Comparison of ENCODE assay signal across 19 mouse cellular contexts in genomic region chr19:56533291-56534071, GRCm38 (mm10). TPM values are rescaled to one million over a fixed set of nuclear protein-coding genes. Genes with fewer than 3 reads are reported as not detected.
DNase-seq lines count a peak whose midpoint lies in the region; ATAC-seq and TF ChIP-seq lines count a peak whose summit lies in the region.
"Had no signal": no experiment of that assay in that cellular context is flagged by ENCODE, and none has a peak within 500 bp of the region (broad histone marks: within the 10 kb centered on the region; RNA-seq: fewer than 3 reads in every experiment).

No protein-coding gene starts in this region.

- DNase-seq in forebrain, postnatal 0 days = peak; percentile 46
- no peak for DNase-seq in forebrain, embryonic 11.5 days (ENCODE audit: low spot score)
- no peak for DNase-seq in lung, adult 18-20 months
- no peak for DNase-seq in urinary bladder, postnatal 36 days (ENCODE audit: low spot score in 2 of 2)
- DNase-seq in gastrocnemius, postnatal 25 days = no peak
- DNase-seq: adrenal gland, postnatal 36 days; cerebellum, adult 9-11 months; embryo, embryonic 11 days; retina, postnatal 1 day; thymus, postnatal 25 days had no signal

- no peaks in the 10 kb centered on the region for H3K27me3 ChIP-seq in forebrain, postnatal 0 days (ENCODE audit: insufficient read depth, low read length)
- no peaks in the 10 kb centered on the region for H3K27me3 ChIP-seq in forebrain, embryonic 11.5 days (ENCODE audit: control insufficient read depth, insufficient read depth, low read length)
- no peaks in the 10 kb centered on the region for H3K27me3 ChIP-seq in lung, embryonic 15.5 days
- no peaks in the 10 kb centered on the region for H3K27me3 ChIP-seq in heart, embryonic 16.5 days (ENCODE audit: control insufficient read depth, insufficient read depth, low read length)
- no peaks in the 10 kb centered on the region for H3K27me3 ChIP-seq in stomach, embryonic 15.5 days (replicated peaks)
- H3K27me3 ChIP-seq: kidney, embryonic 15.5 days; liver, embryonic 15.5 days had no signal

- H3K4me3 ChIP-seq in forebrain, postnatal 0 days (ENCODE audit: low read depth, low read length) = no peak overlapping the region
- no peak overlapping the region for H3K4me3 ChIP-seq in forebrain, embryonic 11.5 days (ENCODE audit: low read depth, low read length)
- no peak overlapping the region for H3K4me3 ChIP-seq in lung, embryonic 15.5 days
- no peak overlapping the region for H3K4me3 ChIP-seq in heart, embryonic 16.5 days (ENCODE audit: low read length)
- H3K4me3 ChIP-seq in stomach, embryonic 15.5 days (replicated peaks) = no peak overlapping the region
- H3K4me3 ChIP-seq: kidney, embryonic 15.5 days; left cerebral cortex, adult 2 months; liver, embryonic 15.5 days; midbrain, embryonic 10.5 days had no signal

- TF ChIP-seq CTCF in forebrain, postnatal 0 days (IDR thresholded peaks at IDR 0.05; ENCODE audit: low read depth) = no peak

- H3K27ac ChIP-seq in forebrain, postnatal 0 days (ENCODE audit: low read depth, low read length) = no peak overlapping the region
- no peak overlapping the region for H3K27ac ChIP-seq in forebrain, embryonic 11.5 days (ENCODE audit: low read depth, low read length)
- H3K27ac ChIP-seq in lung, embryonic 15.5 days = peak overlapping the region; percentile 79
- H3K27ac ChIP-seq in heart, embryonic 16.5 days (ENCODE audit: low read length) = peak overlapping the region; percentile 87
- H3K27ac ChIP-seq in stomach, embryonic 15.5 days = peak overlapping the region; percentile 58
- H3K27ac ChIP-seq: kidney, embryonic 15.5 days; left cerebral cortex, adult 2 months; liver, embryonic 15.5 days; midbrain, embryonic 10.5 days had no signal

- H3K9ac ChIP-seq in forebrain, postnatal 0 days = no peak overlapping the region
- H3K9ac ChIP-seq in forebrain, embryonic 11.5 days (ENCODE audit: low read length) = no peak overlapping the region
- H3K9ac ChIP-seq in lung, embryonic 15.5 days = no peak overlapping the region
- H3K9ac ChIP-seq in heart, embryonic 16.5 days (ENCODE audit: low read length) = peak overlapping the region; percentile 33; the same call in 1 of the 2 replicates
- H3K9ac ChIP-seq in stomach, embryonic 15.5 days = no peak overlapping the region
- H3K9ac ChIP-seq: kidney, embryonic 15.5 days; liver, embryonic 15.5 days had no signal

- 83% methylated on average over 14 of the region's 14 CpGs for WGBS in forebrain, postnatal 0 days
- 90% methylated on average over 14 of the region's 14 CpGs for WGBS in forebrain, embryonic 11.5 days
- 54% methylated on average over 14 of the region's 14 CpGs for WGBS in lung, embryonic 15.5 days
- 56% methylated on average over 14 of the region's 14 CpGs for WGBS in heart, embryonic 16.5 days
- 63% methylated on average over 14 of the region's 14 CpGs for WGBS in stomach, embryonic 15.5 days

- no peaks in the 10 kb centered on the region for H3K9me3 ChIP-seq in forebrain, postnatal 0 days (ENCODE audit: low read length)
- H3K9me3 ChIP-seq in forebrain, embryonic 11.5 days (ENCODE audit: control insufficient read depth, low read length) = no peaks in the 10 kb centered on the region
- no peaks in the 10 kb centered on the region for H3K9me3 ChIP-seq in lung, embryonic 15.5 days
- H3K9me3 ChIP-seq in heart, embryonic 16.5 days (replicated peaks; ENCODE audit: control insufficient read depth, low read length) = no peaks in the 10 kb centered on the region
- H3K9me3 ChIP-seq in stomach, embryonic 15.5 days = no peaks in the 10 kb centered on the region
- H3K9me3 ChIP-seq: kidney, embryonic 15.5 days; liver, embryonic 15.5 days; midbrain, embryonic 10.5 days had no signal

- peaks cover 11% of the 10 kb centered on the region for H3K36me3 ChIP-seq in forebrain, postnatal 0 days (ENCODE audit: insufficient read depth)
- H3K36me3 ChIP-seq in forebrain, embryonic 11.5 days (ENCODE audit: control insufficient read depth, insufficient read depth, low read length) = no peaks in the 10 kb centered on the region
- peaks cover 19% of the 10 kb centered on the region; the same call in 1 of the 2 replicates for H3K36me3 ChIP-seq in lung, embryonic 15.5 days
- peaks cover 6% of the 10 kb centered on the region for H3K36me3 ChIP-seq in heart, embryonic 16.5 days (ENCODE audit: control insufficient read depth, insufficient read depth)
- H3K36me3 ChIP-seq in stomach, embryonic 15.5 days = peaks cover 12% of the 10 kb centered on the region; the same call in 1 of the 2 replicates

- ATAC-seq in forebrain, postnatal 0 days = 0 out of 2 replicates have a peak, but pooled peaks have one; percentile 29
- no peak for ATAC-seq in forebrain, embryonic 11.5 days (replicated peaks; ENCODE audit: low FRiP score)
- ATAC-seq in lung, embryonic 15.5 days (ENCODE audit: borderline replicate concordance, extremely low read depth, low FRiP score, low TSS enrichment) = peak; percentile 66; the same call in 1 of the 2 replicates
- ATAC-seq in heart, embryonic 16.5 days (replicated peaks; ENCODE audit: extremely low read depth, insufficient read depth, low FRiP score) = peak; percentile 49; the same call in 1 of the 2 replicates
- peak; percentile 64; the same call in 1 of the 2 replicates for ATAC-seq in stomach, embryonic 15.5 days (ENCODE audit: insufficient read depth, low FRiP score, low read depth)
- ATAC-seq: activated CD4-positive, CD25-positive, alpha-beta regulatory T cell, adult 4 months; hindbrain, embryonic 16.5 days had no signal

- H3K4me2 ChIP-seq in forebrain, postnatal 0 days (ENCODE audit: low read depth) = no peak overlapping the region
- H3K4me2 ChIP-seq in forebrain, embryonic 11.5 days (ENCODE audit: low read depth, low read length, severe bottlenecking) = no peak overlapping the region
- H3K4me2 ChIP-seq in lung, embryonic 15.5 days = no peak overlapping the region
- peak overlapping the region; percentile 26; the same call in 1 of the 2 replicates for H3K4me2 ChIP-seq in heart, embryonic 16.5 days (ENCODE audit: low read depth, low read length)
- H3K4me2 ChIP-seq in stomach, embryonic 15.5 days = no peak overlapping the region
- H3K4me2 ChIP-seq: kidney, embryonic 15.5 days; liver, embryonic 15.5 days had no signal

- no peaks in the 10 kb centered on the region for H3K4me1 ChIP-seq in forebrain, postnatal 0 days (ENCODE audit: insufficient read depth)
- H3K4me1 ChIP-seq in forebrain, embryonic 11.5 days (replicated peaks; ENCODE audit: control insufficient read depth, insufficient read depth, low read length) = no peaks in the 10 kb centered on the region
- H3K4me1 ChIP-seq in lung, embryonic 15.5 days = peaks cover 27% of the 10 kb centered on the region
- H3K4me1 ChIP-seq in heart, embryonic 16.5 days (ENCODE audit: control insufficient read depth, insufficient read depth, low read length) = peaks cover 17% of the 10 kb centered on the region
- 0 out of 2 replicates have a peak, but pooled peaks cover 10% of the 10 kb centered on the region for H3K4me1 ChIP-seq in stomach, embryonic 15.5 days
- H3K4me1 ChIP-seq: kidney, embryonic 15.5 days; midbrain, embryonic 10.5 days had no signal

RNA-seq across cellular contexts. Expression of gene Dclre1a, which starts 14.5 kb away (rescaled TPM):
- total RNA-seq in forebrain, postnatal 0 days (2014; rRNA removed) = 6.7 and 10.4 TPM in 2 replicates
- 8.2 and 9.8 TPM in 2 replicates for polyA plus RNA-seq in forebrain, postnatal 0 days (2015; fragmentation: Nextera tagmentation; extraction: Ambion mirVana)
- 16.9 and 18.2 TPM in 2 replicates for polyA plus RNA-seq in forebrain, embryonic 11.5 days (2014; fragmentation: Nextera tagmentation; extraction: Ambion mirVana)
- polyA plus RNA-seq in lung, embryonic 15.5 days (2015; fragmentation: Nextera tagmentation; extraction: Ambion mirVana) = 19.9 and 21.1 TPM in 2 replicates
- polyA plus RNA-seq in heart, embryonic 16.5 days (2015; fragmentation: Nextera tagmentation; extraction: Ambion mirVana) = 11.6 and 13.4 TPM in 2 replicates
- 24.9 and 25.7 TPM in 2 replicates for polyA plus RNA-seq in stomach, embryonic 15.5 days (2015; fragmentation: Nextera tagmentation; extraction: Ambion mirVana)
- 1 to 10 TPM; 2.8 to 3.2 TPM for total RNA-seq in gastrocnemius, postnatal 25 days (2021)

RNA-seq across cellular contexts. Expression of gene Nhlrc2, which starts 14.6 kb away (rescaled TPM):
- 11.5 and 13.7 TPM in 2 replicates for total RNA-seq in forebrain, postnatal 0 days (2014; rRNA removed)
- 3.8 and 5.8 TPM in 2 replicates for polyA plus RNA-seq in forebrain, postnatal 0 days (2015; fragmentation: Nextera tagmentation; extraction: Ambion mirVana)
- 16.9 and 19.0 TPM in 2 replicates for polyA plus RNA-seq in forebrain, embryonic 11.5 days (2014; fragmentation: Nextera tagmentation; extraction: Ambion mirVana)
- polyA plus RNA-seq in lung, embryonic 15.5 days (2015; fragmentation: Nextera tagmentation; extraction: Ambion mirVana) = 19.1 and 19.4 TPM in 2 replicates
- polyA plus RNA-seq in heart, embryonic 16.5 days (2015; fragmentation: Nextera tagmentation; extraction: Ambion mirVana) = 15.1 and 18.3 TPM in 2 replicates
- polyA plus RNA-seq in stomach, embryonic 15.5 days (2015; fragmentation: Nextera tagmentation; extraction: Ambion mirVana) = 16.6 and 16.9 TPM in 2 replicates
- 1 to 10 TPM; 8.5 to 9.2 TPM for total RNA-seq in gastrocnemius, postnatal 25 days (2021)

Comparison
In these comparisons a context has a peak if more than half of its experiments do, and no peak if none do; other contexts are left out.
1. H3K27ac ChIP-seq: peak in lung, embryonic 15.5 days (single experiment), heart, embryonic 16.5 days (single experiment) and stomach, embryonic 15.5 days (single experiment); none in forebrain, postnatal 0 days (single experiment) and forebrain, embryonic 11.5 days (single experiment).